Mouse (Mus musculus): ENCODE measurements at regions not wholly inside any gene's neighbourhood (a gene's known extent, or its start where the extent isn't known, plus 50 kb on each side); places are given as distances from the start of the nearest gene placed in this dataset.

- WGBS: 84% methylated on average over 3 of the region's 3 CpGs
- H3K27ac ChIP-seq: no peak overlapping the region
- H3K4me1 ChIP-seq: no peaks in the 10 kb centered on the region
- ATAC-seq (ENCODE audit: insufficient number of reproducible peaks, insufficient read depth, low FRiP score, low TSS enrichment, low read depth): no peak
- no peak overlapping the region for H3K4me3 ChIP-seq
- no peaks in the 10 kb centered on the region for H3K9me3 ChIP-seq
- no peaks in the 10 kb centered on the region for H3K27me3 ChIP-seq
- no peak overlapping the region for H3K4me2 ChIP-seq
- H3K36me3 ChIP-seq: no peaks in the 10 kb centered on the region
- H3K9ac ChIP-seq: no peak overlapping the region
These were observed 215.2 kb upstream of the Zfp352 start for GRCm38 (mm10) chr4:90003413-90003812.

GRCm38 (mm10) chr4:90003898-90004297 is 214.7 kb upstream of the Zfp352 start:
- Histone ChIP-seq H3K9ac (no peak overlapping the region), H3K4me3 (no peak overlapping the region), H3K36me3 (no peaks in the 10 kb centered on the region), H3K4me2 (no peak overlapping the region), H3K9me3 (no peaks in the 10 kb centered on the region), H3K27ac (no peak overlapping the region), H3K4me1 (no peaks in the 10 kb centered on the region), H3K27me3 (no peaks in the 10 kb centered on the region)
- no peak for ATAC-seq (ENCODE audit: insufficient number of reproducible peaks, insufficient read depth, low FRiP score, low TSS enrichment, low read depth)
- WGBS: 84% methylated on average over 1 of the region's 1 CpGs

GRCm38 (mm10) chr4:90012723-90013122 is 205.9 kb upstream of the Zfp352 start:
- H3K4me1 ChIP-seq: no peaks in the 10 kb centered on the region
- no peak overlapping the region for H3K4me3 ChIP-seq
- no peak for ATAC-seq (ENCODE audit: insufficient number of reproducible peaks, insufficient read depth, low FRiP score, low TSS enrichment, low read depth)
- no peaks in the 10 kb centered on the region for H3K27me3 ChIP-seq
- H3K27ac ChIP-seq: no peak overlapping the region
- no peaks in the 10 kb centered on the region for H3K36me3 ChIP-seq
- H3K4me2 ChIP-seq: no peak overlapping the region
- H3K9me3 ChIP-seq: no peaks in the 10 kb centered on the region
- H3K9ac ChIP-seq: no peak overlapping the region
- WGBS: 86% methylated on average over 1 of the region's 1 CpGs

GRCm38 (mm10) chr4:90014203-90014602 is 204.4 kb upstream of the Zfp352 start:
- Histone ChIP-seq H3K4me1 (no peaks in the 10 kb centered on the region), H3K27ac (no peak overlapping the region), H3K27me3 (no peaks in the 10 kb centered on the region), H3K9me3 (no peaks in the 10 kb centered on the region), H3K4me3 (no peak overlapping the region), H3K36me3 (no peaks in the 10 kb centered on the region), H3K4me2 (no peak overlapping the region), H3K9ac (no peak overlapping the region)
- ATAC-seq (ENCODE audit: insufficient number of reproducible peaks, insufficient read depth, low FRiP score, low TSS enrichment, low read depth): no peak
